Mouse (Mus musculus): ENCODE results near the gene Cog7. TPM values are rescaled to one million over a fixed set of nuclear protein-coding genes. Genes with fewer than 3 reads are reported as not detected.

The Cog7 gene
- polyA plus RNA-seq (2015; fragmentation: Illumina TruSeq; extraction: RNeasy Lipid Tissue Mini Kit (QIAGEN cat#74804); ENCODE audit: insufficient read depth, low read depth, low replicate concordance): 4.7 TPM

GRCm38 (mm10) chr7:121981307-121981871 is at the start of gene Cog7:
TSS of gene Cog7 (minus strand) at chr7:121981711.

DNA sequence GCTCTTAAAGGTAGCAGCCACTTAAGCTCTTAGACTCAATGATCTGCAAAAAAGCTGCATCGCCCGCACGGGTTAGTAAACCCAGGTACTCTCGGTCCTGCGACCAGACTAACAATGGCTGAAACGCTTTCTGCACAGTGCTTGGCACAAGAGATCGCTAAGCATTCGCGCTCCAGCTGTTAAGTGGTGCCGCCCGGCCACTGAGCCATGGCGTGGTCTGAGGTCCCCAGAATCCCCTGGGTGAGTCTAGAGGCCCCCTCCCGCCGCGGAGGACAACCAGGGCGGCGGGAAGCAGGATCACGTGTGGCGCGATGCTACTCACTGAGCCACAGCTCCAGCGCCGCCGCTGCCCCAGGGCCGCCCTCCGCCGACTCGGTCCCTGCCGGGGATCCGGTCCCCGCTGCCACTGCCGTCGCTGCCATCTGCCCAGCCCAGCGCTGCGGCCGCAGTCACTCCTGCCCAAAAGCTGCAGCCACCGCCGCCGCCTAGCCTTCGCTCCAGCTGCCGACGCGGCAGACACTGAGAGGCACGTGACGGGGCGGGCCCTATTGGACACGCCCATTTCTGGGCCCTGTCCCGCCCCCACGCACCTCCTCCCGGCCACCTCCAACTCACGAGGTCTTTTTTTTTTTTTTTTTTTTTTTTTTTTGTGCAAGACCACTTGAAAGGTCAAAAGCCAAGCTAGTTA is 39.3 kb upstream of the Cog7 start, which contains the start of gene Gga2:
TSS of gene Gga2 (minus strand) at position 556 of the 688 bp plus-strand sequence.

DNA sequence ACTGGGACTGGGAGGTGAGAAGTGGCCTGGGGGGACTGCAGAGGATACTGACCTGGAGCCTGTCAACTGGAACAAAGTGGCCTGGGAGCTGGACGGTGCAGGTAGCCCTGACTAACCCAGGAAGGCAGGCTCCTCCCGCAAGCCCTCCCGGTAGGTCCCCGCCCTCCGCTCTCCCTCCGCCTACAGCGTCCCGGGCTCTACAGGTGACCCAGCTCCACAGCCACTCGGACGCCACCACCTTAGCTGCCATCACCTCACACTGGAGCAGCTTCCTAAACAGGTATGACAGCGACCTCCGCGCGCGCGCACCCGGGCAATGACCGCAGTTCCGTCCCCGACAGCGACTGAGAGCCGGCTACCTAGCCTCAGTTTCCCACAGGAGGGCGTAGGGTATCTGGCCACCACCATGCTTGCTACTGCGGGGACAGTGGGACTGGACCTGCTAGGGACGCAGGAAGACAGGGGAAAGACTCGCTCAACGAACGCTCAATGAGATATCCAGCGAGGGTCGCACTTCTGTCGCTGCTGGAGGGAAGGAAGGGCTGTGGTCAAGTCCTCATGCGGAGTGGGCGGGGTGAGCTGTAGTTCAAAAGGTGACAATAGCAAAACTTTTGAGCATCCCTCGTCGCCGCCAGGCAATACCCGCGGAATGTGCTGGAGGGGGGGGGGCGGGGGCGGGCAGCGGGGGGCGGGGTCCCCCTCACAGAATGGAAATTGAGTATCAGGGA is 116.5 kb downstream of the Cog7 start, which contains the start of gene Scnn1b:
TSS of gene Scnn1b (plus strand) at position 181 of the 728 bp plus-strand sequence.

Other genes with a start within 250 kb of the Cog7 start
- gene Scnn1g, start 247.2 kb downstream of the Cog7 start, polyA plus RNA-seq (2015; fragmentation: Illumina TruSeq; extraction: RNeasy Lipid Tissue Mini Kit (QIAGEN cat#74804); ENCODE audit: insufficient read depth, low read depth, low replicate concordance): 0.35 TPM
- gene Scnn1b, start 116.7 kb downstream of the Cog7 start, polyA plus RNA-seq (2015; fragmentation: Illumina TruSeq; extraction: RNeasy Lipid Tissue Mini Kit (QIAGEN cat#74804); ENCODE audit: insufficient read depth, low read depth, low replicate concordance): 6.2 TPM
- 11.6 TPM for gene Gga2, start 39.5 kb upstream of the Cog7 start, polyA plus RNA-seq (2015; fragmentation: Illumina TruSeq; extraction: RNeasy Lipid Tissue Mini Kit (QIAGEN cat#74804); ENCODE audit: insufficient read depth, low read depth, low replicate concordance)
- gene Ubfd1, start 85.5 kb upstream of the Cog7 start, polyA plus RNA-seq (2015; fragmentation: Illumina TruSeq; extraction: RNeasy Lipid Tissue Mini Kit (QIAGEN cat#74804); ENCODE audit: insufficient read depth, low read depth, low replicate concordance): 6.2 TPM
- 3.0 TPM for gene Ears2, start 85.6 kb upstream of the Cog7 start, polyA plus RNA-seq (2015; fragmentation: Illumina TruSeq; extraction: RNeasy Lipid Tissue Mini Kit (QIAGEN cat#74804); ENCODE audit: insufficient read depth, low read depth, low replicate concordance)
- 46.9 TPM for gene Ndufab1, start 120.2 kb upstream of the Cog7 start, polyA plus RNA-seq (2015; fragmentation: Illumina TruSeq; extraction: RNeasy Lipid Tissue Mini Kit (QIAGEN cat#74804); ENCODE audit: insufficient read depth, low read depth, low replicate concordance)
- not detected for gene Palb2, start 151.3 kb upstream of the Cog7 start, polyA plus RNA-seq (2015; fragmentation: Illumina TruSeq; extraction: RNeasy Lipid Tissue Mini Kit (QIAGEN cat#74804); ENCODE audit: insufficient read depth, low read depth, low replicate concordance)
- 29.8 TPM for gene Dctn5, start 151.3 kb upstream of the Cog7 start, polyA plus RNA-seq (2015; fragmentation: Illumina TruSeq; extraction: RNeasy Lipid Tissue Mini Kit (QIAGEN cat#74804); ENCODE audit: insufficient read depth, low read depth, low replicate concordance)
- gene Plk1, start 177.7 kb upstream of the Cog7 start, polyA plus RNA-seq (2015; fragmentation: Illumina TruSeq; extraction: RNeasy Lipid Tissue Mini Kit (QIAGEN cat#74804); ENCODE audit: insufficient read depth, low read depth, low replicate concordance): not detected
- not detected for gene Ern2, start 204.5 kb upstream of the Cog7 start, polyA plus RNA-seq (2015; fragmentation: Illumina TruSeq; extraction: RNeasy Lipid Tissue Mini Kit (QIAGEN cat#74804); ENCODE audit: insufficient read depth, low read depth, low replicate concordance)
- gene Chp2, start 237.8 kb upstream of the Cog7 start, polyA plus RNA-seq (2015; fragmentation: Illumina TruSeq; extraction: RNeasy Lipid Tissue Mini Kit (QIAGEN cat#74804); ENCODE audit: insufficient read depth, low read depth, low replicate concordance): 5.2 TPM